Mouse (Mus musculus): ENCODE results near the gene Atad2b. TPM values are rescaled to one million over a fixed set of nuclear protein-coding genes. Genes with fewer than 3 reads are reported as not detected.

Atad2b gene
- polyA plus RNA-seq, 1 experiment from 2014 or later: 20.4 TPM

DNA sequence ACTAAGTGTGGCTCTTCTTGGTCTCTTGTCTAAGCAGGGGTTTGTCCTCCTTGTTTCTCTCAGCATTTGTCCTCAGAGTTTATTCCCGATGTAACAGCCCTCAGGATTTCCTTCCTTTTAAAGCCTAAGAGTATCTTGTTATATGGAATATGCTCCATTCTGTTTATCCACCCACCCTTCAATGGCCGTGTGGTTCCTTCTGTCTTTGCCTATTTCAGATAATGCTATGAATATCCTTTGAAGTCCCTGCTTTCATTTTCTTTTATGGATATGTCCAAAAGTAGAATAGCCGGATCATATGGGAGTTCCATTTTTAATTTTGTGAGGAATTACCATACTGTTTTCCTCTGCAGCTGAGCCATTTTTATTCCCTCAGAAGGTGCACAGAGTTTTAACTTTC is 153.0 kb downstream of the Atad2b start:
- H3K4me2 ChIP-seq (replicated peaks; ENCODE audit: low read depth, low read length): no peak overlapping the region
- no peaks in the 10 kb centered on the region for H3K4me1 ChIP-seq (ENCODE audit: control insufficient read depth, insufficient read depth, low read length)
- H3K36me3 ChIP-seq (ENCODE audit: control insufficient read depth, insufficient read depth, low read length): no peaks in the 10 kb centered on the region
- no peak for ATAC-seq (ENCODE audit: insufficient number of reproducible peaks, insufficient read depth, low FRiP score, low read depth)
- H3K9me3 ChIP-seq (ENCODE audit: control insufficient read depth, low read depth, low read length): no peaks in the 10 kb centered on the region
- no peak overlapping the region for H3K9ac ChIP-seq (replicated peaks; ENCODE audit: low read depth, low read length)
- no peaks in the 10 kb centered on the region for H3K27me3 ChIP-seq (ENCODE audit: control insufficient read depth, insufficient read depth, low read length)
- WGBS: 83% methylated on average over 3 of the region's 3 CpGs
- no peak overlapping the region for H3K4me3 ChIP-seq (ENCODE audit: low read depth, low read length)
- no peak overlapping the region for H3K27ac ChIP-seq (ENCODE audit: low read length)

DNA sequence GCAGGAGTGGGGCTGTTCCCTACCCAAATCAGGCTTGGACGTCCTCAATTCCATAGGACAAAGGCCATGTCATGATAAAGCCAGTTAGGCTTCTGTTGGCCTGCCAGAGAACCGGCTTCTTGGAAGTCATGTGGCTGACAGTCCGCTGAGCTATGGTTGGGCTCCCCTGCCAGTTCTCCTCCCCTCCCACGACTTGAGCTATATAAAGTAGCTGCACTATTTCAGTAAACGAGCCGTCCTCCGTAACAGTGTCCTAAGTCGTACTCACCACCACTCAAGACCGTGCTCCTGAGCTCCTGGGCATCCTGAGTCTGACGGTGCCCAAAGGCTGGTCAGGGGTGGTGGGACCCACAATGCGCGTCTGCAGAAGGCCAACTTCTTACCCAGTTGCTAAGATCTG is 156.0 kb downstream of the Atad2b start:
- H3K4me2 ChIP-seq (replicated peaks; ENCODE audit: low read depth, low read length): no peak overlapping the region
- H3K4me3 ChIP-seq (ENCODE audit: low read depth, low read length): no peak overlapping the region
- 86% methylated on average over 12 of the region's 12 CpGs for WGBS
- no peaks in the 10 kb centered on the region for H3K27me3 ChIP-seq (ENCODE audit: control insufficient read depth, insufficient read depth, low read length)
- no peaks in the 10 kb centered on the region for H3K9me3 ChIP-seq (ENCODE audit: control insufficient read depth, low read depth, low read length)
- no peak overlapping the region for H3K9ac ChIP-seq (replicated peaks; ENCODE audit: low read depth, low read length)
- H3K27ac ChIP-seq (ENCODE audit: low read length): no peak overlapping the region
- ATAC-seq (ENCODE audit: insufficient number of reproducible peaks, insufficient read depth, low FRiP score, low read depth): no peak
- no peaks in the 10 kb centered on the region for H3K4me1 ChIP-seq (ENCODE audit: control insufficient read depth, insufficient read depth, low read length)
- no peaks in the 10 kb centered on the region for H3K36me3 ChIP-seq (ENCODE audit: control insufficient read depth, insufficient read depth, low read length)

DNA sequence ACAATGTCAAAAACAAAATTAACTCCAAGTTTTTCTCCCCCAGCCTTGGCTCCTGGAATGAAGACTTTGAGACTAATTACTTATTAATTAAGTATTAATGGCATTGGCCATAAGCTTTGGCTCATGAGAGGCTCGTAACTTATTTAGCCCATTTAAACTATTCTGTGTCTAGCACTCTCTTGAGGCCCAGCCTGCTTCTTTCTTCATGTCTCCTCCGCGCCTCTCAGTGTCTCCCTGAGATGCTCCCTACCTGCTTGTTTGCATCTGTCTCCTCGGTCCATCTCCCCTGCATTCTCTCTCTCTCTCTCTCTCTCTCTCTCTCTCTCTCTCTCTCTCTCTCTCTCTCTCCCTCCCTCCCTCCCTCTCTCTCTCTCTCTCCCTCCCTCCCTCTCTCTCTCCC is 164.3 kb downstream of the Atad2b start:
- no peaks in the 10 kb centered on the region for H3K4me1 ChIP-seq (ENCODE audit: control insufficient read depth, insufficient read depth, low read length)
- H3K36me3 ChIP-seq (ENCODE audit: control insufficient read depth, insufficient read depth, low read length): peaks cover 4% of the 10 kb centered on the region; the same call in 1 of the 2 replicates
- H3K9me3 ChIP-seq (ENCODE audit: control insufficient read depth, low read depth, low read length): no peaks in the 10 kb centered on the region
- 91% methylated on average over 4 of the region's 4 CpGs for WGBS
- no peak overlapping the region for H3K9ac ChIP-seq (replicated peaks; ENCODE audit: low read depth, low read length)
- H3K27me3 ChIP-seq (ENCODE audit: control insufficient read depth, insufficient read depth, low read length): no peaks in the 10 kb centered on the region
- H3K27ac ChIP-seq (ENCODE audit: low read length): no peak overlapping the region
- no peak overlapping the region for H3K4me3 ChIP-seq (ENCODE audit: low read depth, low read length)
- no peak overlapping the region for H3K4me2 ChIP-seq (replicated peaks; ENCODE audit: low read depth, low read length)
- ATAC-seq (ENCODE audit: insufficient number of reproducible peaks, insufficient read depth, low FRiP score, low read depth): no peak

DNA sequence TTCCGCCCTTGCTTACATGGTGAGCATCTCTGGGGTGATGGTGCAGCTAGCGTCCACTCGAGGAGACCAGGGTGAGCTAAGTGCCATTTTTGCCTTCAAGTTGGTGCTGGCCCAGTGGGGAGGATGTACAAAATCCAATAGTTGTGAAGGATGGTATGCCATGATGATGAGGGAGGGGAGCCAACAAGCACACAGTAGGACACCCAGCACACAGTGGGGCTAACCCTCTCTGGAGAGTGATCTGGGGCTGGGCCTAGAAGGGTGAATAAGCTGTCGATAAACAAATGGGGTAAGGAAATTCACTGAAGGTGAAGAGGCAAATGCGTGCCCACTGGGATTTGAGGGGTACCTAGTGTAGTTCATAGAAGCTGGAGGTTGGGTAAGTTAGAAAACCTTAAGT is 167.6 kb downstream of the Atad2b start:
- H3K9ac ChIP-seq (replicated peaks; ENCODE audit: low read depth, low read length): no peak overlapping the region
- H3K4me1 ChIP-seq (ENCODE audit: control insufficient read depth, insufficient read depth, low read length): peaks cover 9% of the 10 kb centered on the region; the same call in 1 of the 2 replicates
- no peak overlapping the region for H3K4me2 ChIP-seq (replicated peaks; ENCODE audit: low read depth, low read length)
- no peak overlapping the region for H3K27ac ChIP-seq (ENCODE audit: low read length)
- no peak overlapping the region for H3K4me3 ChIP-seq (ENCODE audit: low read depth, low read length)
- H3K9me3 ChIP-seq (ENCODE audit: control insufficient read depth, low read depth, low read length): no peaks in the 10 kb centered on the region
- peaks cover 4% of the 10 kb centered on the region; the same call in 1 of the 2 replicates for H3K36me3 ChIP-seq (ENCODE audit: control insufficient read depth, insufficient read depth, low read length)
- ATAC-seq (ENCODE audit: insufficient number of reproducible peaks, insufficient read depth, low FRiP score, low read depth): no peak
- H3K27me3 ChIP-seq (ENCODE audit: control insufficient read depth, insufficient read depth, low read length): no peaks in the 10 kb centered on the region
- 95% methylated on average over 5 of the region's 5 CpGs for WGBS

DNA sequence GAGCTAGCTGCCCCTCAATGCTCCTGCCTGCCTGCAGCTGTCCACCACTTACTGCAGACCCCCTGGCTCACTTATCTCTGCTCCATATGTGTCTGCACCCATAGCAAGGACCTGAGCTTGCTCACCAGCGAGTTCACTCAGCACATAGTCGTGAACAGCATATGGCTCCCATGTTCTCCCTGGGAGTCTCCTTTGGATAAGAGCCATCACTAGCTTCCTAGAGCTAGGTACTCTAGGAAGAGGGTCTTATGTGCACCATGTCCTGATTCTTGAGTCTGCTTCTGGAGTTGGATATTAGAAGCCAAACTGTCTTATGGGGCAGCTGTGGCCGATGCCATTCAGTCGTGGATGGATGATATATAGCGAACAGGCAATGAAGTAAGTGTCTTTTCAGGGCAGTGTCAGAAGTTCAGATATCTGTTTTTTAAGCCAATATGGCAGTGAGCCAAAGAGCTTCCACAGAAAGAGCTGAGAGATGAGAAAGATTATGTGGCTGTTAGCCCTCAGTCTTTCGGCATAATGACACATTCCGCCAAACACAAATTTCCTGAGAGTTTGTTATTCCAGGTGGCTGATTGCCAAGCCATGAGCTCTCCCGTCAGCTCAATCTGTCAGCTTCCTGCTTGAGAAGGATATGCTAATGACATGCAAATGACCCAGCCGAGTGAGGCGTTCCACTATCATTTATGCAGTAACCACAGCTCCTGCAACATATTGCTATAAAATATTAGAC is 170.8 kb downstream of the Atad2b start:
- H3K4me1 ChIP-seq (ENCODE audit: control insufficient read depth, insufficient read depth, low read length): peaks cover 9% of the 10 kb centered on the region; the same call in 1 of the 2 replicates
- peaks cover 10% of the 10 kb centered on the region; the same call in 1 of the 2 replicates for H3K36me3 ChIP-seq (ENCODE audit: control insufficient read depth, insufficient read depth, low read length)
- no peak overlapping the region for H3K4me2 ChIP-seq (replicated peaks; ENCODE audit: low read depth, low read length)
- H3K9ac ChIP-seq (replicated peaks; ENCODE audit: low read depth, low read length): no peak overlapping the region
- ATAC-seq (ENCODE audit: insufficient number of reproducible peaks, insufficient read depth, low FRiP score, low read depth): peak; percentile 30; the same call in 1 of the 2 replicates
- WGBS: 18% methylated on average over 10 of the region's 10 CpGs
- H3K27me3 ChIP-seq (ENCODE audit: control insufficient read depth, insufficient read depth, low read length): no peaks in the 10 kb centered on the region
- peak overlapping the region; percentile 41 for H3K27ac ChIP-seq (ENCODE audit: low read length)
- no peaks in the 10 kb centered on the region for H3K9me3 ChIP-seq (ENCODE audit: control insufficient read depth, low read depth, low read length)
- H3K4me3 ChIP-seq (ENCODE audit: low read depth, low read length): no peak overlapping the region

DNA sequence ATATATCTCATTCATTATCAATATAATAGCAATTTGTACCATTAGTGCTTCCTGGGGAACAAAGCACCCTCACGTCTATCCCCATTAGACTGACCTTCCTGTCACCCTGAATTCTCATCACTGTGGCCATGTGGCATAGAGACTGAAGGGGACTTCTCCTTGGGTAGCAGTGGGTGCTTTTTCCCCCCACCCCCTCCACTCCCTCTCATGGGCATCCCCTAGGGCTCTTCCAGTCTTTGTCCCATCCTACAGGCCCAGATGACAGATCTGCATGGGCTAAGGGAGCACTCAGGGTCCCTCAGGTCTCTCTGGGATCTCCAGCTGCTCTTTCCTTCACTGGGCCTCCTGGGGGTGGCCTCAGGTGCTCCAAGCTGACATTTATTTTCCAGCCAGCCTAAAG is 171.5 kb downstream of the Atad2b start:
- 28% methylated on average over 1 of the region's 1 CpGs for WGBS
- Histone ChIP-seq H3K4me1 (ENCODE audit: control insufficient read depth, insufficient read depth, low read length) (peaks cover 9% of the 10 kb centered on the region; the same call in 1 of the 2 replicates), H3K9me3 (ENCODE audit: control insufficient read depth, low read depth, low read length) (no peaks in the 10 kb centered on the region), H3K4me3 (ENCODE audit: low read depth, low read length) (no peak overlapping the region), H3K9ac (replicated peaks; ENCODE audit: low read depth, low read length) (no peak overlapping the region), H3K4me2 (replicated peaks; ENCODE audit: low read depth, low read length) (no peak overlapping the region), H3K36me3 (ENCODE audit: control insufficient read depth, insufficient read depth, low read length) (peaks cover 8% of the 10 kb centered on the region; the same call in 1 of the 2 replicates), H3K27me3 (ENCODE audit: control insufficient read depth, insufficient read depth, low read length) (no peaks in the 10 kb centered on the region), H3K27ac (ENCODE audit: low read length) (peak overlapping the region; percentile 44; the same call in 1 of the 2 replicates)
- no peak for ATAC-seq (ENCODE audit: insufficient number of reproducible peaks, insufficient read depth, low FRiP score, low read depth)

Other genes with a start within 250 kb of the Atad2b start
- 1.1 and 1.3 TPM in 2 replicates for gene Fam228a, start 178.9 kb upstream of the Atad2b start, polyA plus RNA-seq (2014; fragmentation: Nextera tagmentation; extraction: Ambion mirVana)
- gene Pfn4, start 148.3 kb upstream of the Atad2b start, polyA plus RNA-seq (2014; fragmentation: Nextera tagmentation; extraction: Ambion mirVana): 2.8 and 3.4 TPM in 2 replicates
- 3.2 and 4.1 TPM in 2 replicates for gene Fam228b, start 148.1 kb upstream of the Atad2b start, polyA plus RNA-seq (2014; fragmentation: Nextera tagmentation; extraction: Ambion mirVana)
- 309 and 321 TPM in 2 replicates for gene Sf3b6, start 99.8 kb upstream of the Atad2b start, polyA plus RNA-seq (2014; fragmentation: Nextera tagmentation; extraction: Ambion mirVana)
- gene Fkbp1b, start 75.8 kb upstream of the Atad2b start, polyA plus RNA-seq (2014; fragmentation: Nextera tagmentation; extraction: Ambion mirVana): 10.3 and 17.4 TPM in 2 replicates
- gene Wdcp, start 74.0 kb upstream of the Atad2b start, polyA plus RNA-seq (2014; fragmentation: Nextera tagmentation; extraction: Ambion mirVana): 15.2 and 17.8 TPM in 2 replicates
- gene Mfsd2b, start 43.0 kb upstream of the Atad2b start, polyA plus RNA-seq (2014; fragmentation: Nextera tagmentation; extraction: Ambion mirVana): 0.80 and 1.4 TPM in 2 replicates
- gene Ubxn2a, start 9.6 kb upstream of the Atad2b start, polyA plus RNA-seq (2014; fragmentation: Nextera tagmentation; extraction: Ambion mirVana): 20.6 and 26.2 TPM in 2 replicates

Measured in stomach, embryonic 14.5 days (tissue).